Mouse (Mus musculus): ENCODE data around the gene Sh2d1b1. TPM values are rescaled to one million over a fixed set of nuclear protein-coding genes. Genes with fewer than 3 reads are reported as not detected.

The Sh2d1b1 gene
- total and polyA plus RNA-seq, 3 experiments = 1.9 to 13.9 (median 9.7) TPM

GRCm38 (mm10) chr1:170270696-170271095 lies 6.4 kb upstream of the Sh2d1b1 start:
- H3K9me3 ChIP-seq (replicated peaks; ENCODE audit: low read length) = peaks cover 6% of the 10 kb centered on the region
- no peaks in the 10 kb centered on the region for H3K36me3 ChIP-seq (replicated peaks in 1 of 2; ENCODE audit: control insufficient read depth in 1 of 2, insufficient read depth in 1 of 2, low read length in 1 of 2)
- in situ Hi-C loops (cut with MboI; ENCODE audit: low pct_ligation_motif_present, low pct_unique_long_range_greater_than_20kb, low sequenced_read_pairs) = no loop called here
- peak; percentile 53 for DNase-seq (ENCODE audit: extremely low read depth)
- peak overlapping the region; percentile 31 for H3K4me2 ChIP-seq (ENCODE audit: insufficient read depth, low read depth, poor library complexity, severe bottlenecking)
- H3K4me3 ChIP-seq (replicated peaks in 1 of 3; ENCODE audit: low read depth in 2 of 3, low read length in 2 of 3, poor library complexity in 1 of 3) = no peak overlapping the region
- H3K4me1 ChIP-seq (ENCODE audit: control insufficient read depth in 1 of 2, insufficient read depth in 2 of 2) = peaks cover 10 to 19% of the 10 kb centered on the region in 2 experiments
- H3K27ac ChIP-seq (ENCODE audit: insufficient read depth, low read depth) = no peak overlapping the region
- no peak overlapping the region for H3K9ac ChIP-seq (ENCODE audit: insufficient read depth, low read depth)
- no peaks in the 10 kb centered on the region for H3K27me3 ChIP-seq (replicated peaks)
- peak; percentile 77 for TF ChIP-seq MAX (IDR thresholded peaks at IDR 0.05; ENCODE audit: low read length)
- TF ChIP-seq MYC (IDR thresholded peaks at IDR 0.05; ENCODE audit: low read depth, low read length) = peak; percentile 81
- no peak for TF ChIP-seq JUND (conservative IDR thresholded peaks at IDR 0.05; ENCODE audit: low read depth, low read length)
- TF ChIP-seq MXI1 (IDR thresholded peaks at IDR 0.05; ENCODE audit: low read depth, low read length) = peak; percentile 44; the same call in 1 of the 2 replicates
- 0 out of 2 replicates have a peak, but pooled peaks have one; percentile 46 for TF ChIP-seq EP300 (IDR thresholded peaks at IDR 0.05; ENCODE audit: low read length)
- no peak for TF ChIP-seq ZMIZ1 (IDR thresholded peaks at IDR 0.05; ENCODE audit: low read depth, low read length)
- TF ChIP-seq ETS1 (conservative IDR thresholded peaks at IDR 0.05; ENCODE audit: low read depth, low read length) = peak; percentile 44
- TF ChIP-seq BHLHE40 (IDR thresholded peaks at IDR 0.05; ENCODE audit: low read depth, low read length) = peak; percentile 92
- no peaks in the 10 kb centered on the region for H3K79me2 ChIP-seq (replicated peaks; ENCODE audit: control insufficient read depth, extremely low read depth, insufficient read depth, poor library complexity, severe bottlenecking)
- dilution Hi-C loops (cut with MboI; ENCODE audit: extremely low pct_ligation_motif_present, extremely low pct_unique_long_range_greater_than_20kb, low sequenced_read_pairs) = no loop called here

- in situ Hi-C loops (cut with MboI; ENCODE audit: low pct_ligation_motif_present, low pct_unique_long_range_greater_than_20kb, low sequenced_read_pairs) = no loop called here
- Histone ChIP-seq H3K9me3 (replicated peaks; ENCODE audit: low read length) (peaks cover 4% of the 10 kb centered on the region), H3K27me3 (replicated peaks) (no peaks in the 10 kb centered on the region), H3K36me3 (replicated peaks in 1 of 2; ENCODE audit: control insufficient read depth in 1 of 2, insufficient read depth in 1 of 2, low read length in 1 of 2) (no peaks in the 10 kb centered on the region), H3K9ac (ENCODE audit: insufficient read depth, low read depth) (no peak overlapping the region), H3K27ac (ENCODE audit: insufficient read depth, low read depth) (no peak overlapping the region), H3K79me2 (replicated peaks; ENCODE audit: control insufficient read depth, extremely low read depth, insufficient read depth, poor library complexity, severe bottlenecking) (no peaks in the 10 kb centered on the region), H3K4me1 (ENCODE audit: control insufficient read depth in 1 of 2, insufficient read depth in 2 of 2) (peaks cover 14 to 26% of the 10 kb centered on the region in 2 experiments), H3K4me2 (ENCODE audit: insufficient read depth, low read depth, poor library complexity, severe bottlenecking) (no peak overlapping the region), H3K4me3 (replicated peaks in 1 of 3; ENCODE audit: low read depth in 2 of 3, low read length in 2 of 3, poor library complexity in 1 of 3) (no peak overlapping the region)
- TF ChIP-seq JUND (conservative IDR thresholded peaks at IDR 0.05; ENCODE audit: low read depth, low read length) (no peak), POLR2AphosphoS2 (IDR thresholded peaks at IDR 0.05; ENCODE audit: low read depth, low read length) (no peak)
- dilution Hi-C loops (cut with MboI; ENCODE audit: extremely low pct_ligation_motif_present, extremely low pct_unique_long_range_greater_than_20kb, low sequenced_read_pairs) = no loop called here
- no peak for DNase-seq (ENCODE audit: extremely low read depth)
These were observed 3.9 kb upstream of the Sh2d1b1 start for GRCm38 (mm10) chr1:170273252-170273651.

GRCm38 (mm10) chr1:170282415-170283129 lies 5.5 kb downstream of the Sh2d1b1 start:
- H3K27ac ChIP-seq (ENCODE audit: insufficient read depth, low read depth) = no peak overlapping the region
- no peak for DNase-seq (ENCODE audit: extremely low read depth)
- dilution Hi-C loops (cut with MboI; ENCODE audit: extremely low pct_ligation_motif_present, extremely low pct_unique_long_range_greater_than_20kb, low sequenced_read_pairs) = no loop called here

More at GRCm38 (mm10) chr1:170282415-170283129, 5.5 kb downstream of the Sh2d1b1 start:
- Histone ChIP-seq H3K4me3 (replicated peaks in 1 of 3; ENCODE audit: low read depth in 2 of 3, low read length in 2 of 3, poor library complexity in 1 of 3) (no peak overlapping the region), H3K36me3 (replicated peaks in 1 of 2; ENCODE audit: control insufficient read depth in 1 of 2, insufficient read depth in 1 of 2, low read length in 1 of 2) (peaks cover 0 to 32% of the 10 kb centered on the region in 2 experiments), H3K27me3 (replicated peaks) (no peaks in the 10 kb centered on the region), H3K9me3 (replicated peaks; ENCODE audit: low read length) (no peaks in the 10 kb centered on the region), H3K9ac (ENCODE audit: insufficient read depth, low read depth) (no peak overlapping the region), H3K4me2 (ENCODE audit: insufficient read depth, low read depth, poor library complexity, severe bottlenecking) (no peak overlapping the region), H3K79me2 (replicated peaks; ENCODE audit: control insufficient read depth, extremely low read depth, insufficient read depth, poor library complexity, severe bottlenecking) (no peaks in the 10 kb centered on the region), H3K4me1 (ENCODE audit: control insufficient read depth in 1 of 2, insufficient read depth in 2 of 2) (peaks cover under 1 to 34% of the 10 kb centered on the region in 2 experiments; a peak in 2 of 4 replicates)
- TF ChIP-seq CHD1 (IDR thresholded peaks at IDR 0.05; ENCODE audit: low read depth, low read length) = no peak
- no peak for TF ChIP-seq GABPA (IDR thresholded peaks at IDR 0.05; ENCODE audit: insufficient replicate concordance, low read depth, low read length)
- in situ Hi-C loops (cut with MboI; ENCODE audit: low pct_ligation_motif_present, low pct_unique_long_range_greater_than_20kb, low sequenced_read_pairs) = no loop called here

Data from CH12.LX (cell line).